Mouse (Mus musculus) limb, embryonic 15.5 days (tissue): ENCODE data around the gene Spred2. TPM values are rescaled to one million over a fixed set of nuclear protein-coding genes. Genes with fewer than 3 reads are reported as not detected.
A peak's percentile ranks its signal among the peaks of the same experiment; 100 is the strongest.

Experiments used
- ATAC-seq: fragments of 200-750 bp; cut with Nextera tagmentation; 2 replicates; pipeline ENCODE4 v1.8.0; 2017; ENCODE audit warnings: low read depth, moderate TSS enrichment; ENCODE audit not compliant: insufficient number of reproducible peaks, low FRiP score, low TSS enrichment
- H3K27ac ChIP-seq: fragments of 300-500 bp; sonication (generic); 2 replicates; pipeline ENCODE4 v1.5.1; 2015; ENCODE audit warnings: moderate library complexity, mild to moderate bottlenecking, inconsistent platforms
- H3K27me3 ChIP-seq: fragments of 300-500 bp; sonication (generic); 2 replicates; pipeline ENCODE4 v1.6.1; 2015; ENCODE audit warnings: inconsistent platforms
- H3K36me3 ChIP-seq: fragments of 300-500 bp; sonication (generic); 2 replicates; pipeline ENCODE4 v1.6.1; 2015; ENCODE audit warnings: inconsistent platforms
- H3K4me1 ChIP-seq: fragments of 300-500 bp; sonication (generic); 2 replicates; pipeline ENCODE4 v1.6.1; 2015; ENCODE audit warnings: inconsistent platforms
- H3K4me2 ChIP-seq: fragments of 300-500 bp; sonication (generic); 2 replicates; pipeline ENCODE4 v1.6.1; 2015; ENCODE audit warnings: mild to moderate bottlenecking, inconsistent platforms
- H3K4me3 ChIP-seq: fragments of 300-500 bp; sonication (generic); 2 replicates; pipeline ENCODE4 v1.5.1; 2015; ENCODE audit warnings: mild to moderate bottlenecking, inconsistent platforms
- H3K9ac ChIP-seq: fragments of 300-500 bp; sonication (generic); 2 replicates; pipeline ENCODE4 v1.6.1; 2015; ENCODE audit warnings: inconsistent platforms
- H3K9me3 ChIP-seq: fragments of 300-500 bp; sonication (generic); 2 replicates; pipeline ENCODE4 v1.6.1; 2016; ENCODE audit warnings: inconsistent platforms
- WGBS: fragments of 180-500 bp; shearing (Covaris S2); methylation state at CpG from one replicate; pipeline ENCODE4 v1.1.7; 2015; 5-methylcytosine and 5-hydroxymethylcytosine counted together
- polyA plus RNA-seq: library from polyadenylated mRNA; unstranded; fragments of >200 nt; fragmentation: Nextera tagmentation; extraction: Ambion mirVana; gene quantifications from 2 replicates; pipeline ENCODE4 v1.2.1, GENCODE M21; 2015

The Spred2 gene
- polyA plus RNA-seq, 1 experiment from 2014 or later, result 8.9 TPM

DNA sequence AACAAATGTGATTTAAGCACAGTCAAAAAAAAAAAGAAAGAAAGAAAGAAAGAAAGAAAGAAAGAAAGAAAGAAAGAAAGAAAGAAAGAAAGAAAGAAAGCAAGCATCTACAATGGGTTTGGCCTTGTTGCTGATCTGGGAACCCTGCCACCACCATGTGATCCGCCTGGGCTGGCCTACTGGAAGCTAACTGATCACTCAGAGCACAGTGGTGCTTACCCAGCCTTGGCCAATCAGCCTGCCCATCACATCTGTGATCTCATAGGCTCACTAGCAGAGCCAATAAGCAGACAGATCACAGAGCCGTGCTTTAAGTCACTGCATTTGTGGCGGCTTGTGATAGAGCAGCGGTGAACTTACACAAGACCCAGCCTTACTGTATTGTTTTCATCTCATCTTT lies 10.4 kb upstream of the Spred2 start:
- Histone ChIP-seq H3K4me2 (no peak overlapping the region), H3K4me1 (peaks cover 5% of the 10 kb centered on the region; the same call in 1 of the 2 replicates), H3K9me3 (no peaks in the 10 kb centered on the region), H3K9ac (no peak overlapping the region), H3K4me3 (no peak overlapping the region), H3K27ac (no peak overlapping the region), H3K27me3 (no peaks in the 10 kb centered on the region), H3K36me3 (no peaks in the 10 kb centered on the region)
- no peak for ATAC-seq
- WGBS, result 89% methylated on average over 4 of the region's 4 CpGs

DNA sequence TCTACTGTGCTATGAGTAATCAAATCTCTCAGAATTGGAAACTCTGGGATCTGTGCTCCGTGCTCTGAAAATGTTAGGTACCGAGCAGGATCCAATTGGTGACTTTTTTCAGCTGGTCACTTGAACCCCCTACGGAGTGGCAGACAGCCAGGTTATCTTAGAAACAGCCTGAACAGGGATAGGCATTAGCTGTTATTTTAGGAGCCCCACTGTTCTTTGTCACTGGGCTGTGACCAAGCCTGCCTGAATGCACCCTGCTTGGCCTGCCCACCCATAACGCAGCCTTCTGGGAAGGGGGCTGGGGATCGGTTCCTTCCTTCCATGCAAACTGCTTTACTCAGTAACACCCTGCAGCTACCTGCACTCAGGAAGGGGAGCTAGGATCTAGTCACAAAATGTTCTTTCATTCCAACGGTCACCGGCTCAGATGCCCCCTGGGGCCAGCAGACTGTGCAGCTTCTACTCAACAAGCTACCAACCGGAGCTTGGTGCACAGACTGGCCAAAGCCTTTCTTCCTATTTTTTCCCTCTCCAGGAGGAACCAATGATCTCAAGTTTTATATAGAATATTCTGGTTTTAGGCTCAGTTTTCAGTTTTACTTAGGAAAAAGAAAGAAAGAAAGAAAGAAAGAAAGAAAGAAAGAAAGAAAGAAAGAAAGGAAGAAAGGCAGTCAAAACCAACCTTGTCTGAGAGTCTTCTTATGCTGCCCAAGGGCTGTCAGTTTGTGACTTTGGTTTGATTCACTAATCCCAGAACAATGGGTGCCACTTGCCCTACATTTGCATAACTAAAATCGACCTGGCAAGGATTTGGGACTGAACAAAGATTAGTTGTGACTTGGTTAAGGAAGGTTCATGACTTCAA lies 6.6 kb upstream of the Spred2 start:
- 49% methylated on average over 9 of the region's 9 CpGs for WGBS
- ATAC-seq, result no peak
- no peak overlapping the region for H3K4me3 ChIP-seq

DNA sequence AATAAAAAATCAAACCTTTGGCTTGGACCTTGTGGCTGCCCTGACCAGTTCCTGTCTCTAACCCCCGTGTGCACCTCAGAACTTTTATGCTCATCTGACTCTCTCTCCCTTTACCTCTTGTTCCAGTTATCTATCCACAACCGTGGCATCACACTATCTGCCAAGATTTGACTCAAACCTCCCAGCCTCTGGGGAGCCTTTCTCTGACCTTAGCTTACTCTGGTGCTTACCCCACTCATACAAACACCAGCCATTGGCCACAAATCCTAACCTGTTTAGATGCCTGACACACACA lies 6.0 kb upstream of the Spred2 start:
- no peak overlapping the region for H3K4me3 ChIP-seq
- H3K36me3 ChIP-seq, result no peaks in the 10 kb centered on the region
- H3K27ac ChIP-seq, result no peak overlapping the region
- no peaks in the 10 kb centered on the region for H3K9me3 ChIP-seq
- 46% methylated on average over 2 of the region's 2 CpGs for WGBS
- no peak overlapping the region for H3K4me2 ChIP-seq
- no peaks in the 10 kb centered on the region for H3K27me3 ChIP-seq
- no peak for ATAC-seq
- no peak overlapping the region for H3K9ac ChIP-seq
- H3K4me1 ChIP-seq, result peaks cover 11% of the 10 kb centered on the region; the same call in 1 of the 2 replicates

More for the DNA sequence above, 6.6 kb upstream of the Spred2 start:
- H3K36me3 ChIP-seq, result no peaks in the 10 kb centered on the region
- no peak overlapping the region for H3K4me2 ChIP-seq
- no peaks in the 10 kb centered on the region for H3K9me3 ChIP-seq
- H3K9ac ChIP-seq, result no peak overlapping the region
- peaks cover 11% of the 10 kb centered on the region; the same call in 1 of the 2 replicates for H3K4me1 ChIP-seq
- H3K27me3 ChIP-seq, result no peaks in the 10 kb centered on the region
- H3K27ac ChIP-seq, result no peak overlapping the region

DNA sequence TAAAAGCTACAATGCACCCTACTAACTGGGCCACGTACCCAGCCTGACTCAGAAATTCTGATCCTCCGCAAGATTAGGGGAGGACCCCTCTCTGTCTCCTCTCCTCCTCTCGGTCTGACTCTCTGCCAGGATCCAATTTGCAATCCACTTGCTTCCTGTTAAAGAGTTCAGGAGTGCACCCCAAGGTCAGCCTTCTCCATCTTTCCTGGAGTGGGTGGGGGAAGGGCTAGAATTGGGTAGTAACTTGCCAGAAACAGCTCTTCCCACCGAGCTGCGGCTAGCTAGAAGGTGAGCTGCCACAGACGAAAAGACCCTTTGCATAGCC lies 4.8 kb upstream of the Spred2 start:
- no peaks in the 10 kb centered on the region for H3K9me3 ChIP-seq
- peak overlapping the region; percentile 93 for H3K27ac ChIP-seq
- H3K4me3 ChIP-seq, result peak overlapping the region; percentile 70
- H3K4me2 ChIP-seq, result peak overlapping the region; percentile 80
- 5% methylated on average over 6 of the region's 6 CpGs for WGBS
- H3K9ac ChIP-seq, result no peak overlapping the region
- ATAC-seq, result no peak
- H3K27me3 ChIP-seq, result no peaks in the 10 kb centered on the region
- peaks cover 11% of the 10 kb centered on the region; the same call in 1 of the 2 replicates for H3K4me1 ChIP-seq
- no peaks in the 10 kb centered on the region for H3K36me3 ChIP-seq

DNA sequence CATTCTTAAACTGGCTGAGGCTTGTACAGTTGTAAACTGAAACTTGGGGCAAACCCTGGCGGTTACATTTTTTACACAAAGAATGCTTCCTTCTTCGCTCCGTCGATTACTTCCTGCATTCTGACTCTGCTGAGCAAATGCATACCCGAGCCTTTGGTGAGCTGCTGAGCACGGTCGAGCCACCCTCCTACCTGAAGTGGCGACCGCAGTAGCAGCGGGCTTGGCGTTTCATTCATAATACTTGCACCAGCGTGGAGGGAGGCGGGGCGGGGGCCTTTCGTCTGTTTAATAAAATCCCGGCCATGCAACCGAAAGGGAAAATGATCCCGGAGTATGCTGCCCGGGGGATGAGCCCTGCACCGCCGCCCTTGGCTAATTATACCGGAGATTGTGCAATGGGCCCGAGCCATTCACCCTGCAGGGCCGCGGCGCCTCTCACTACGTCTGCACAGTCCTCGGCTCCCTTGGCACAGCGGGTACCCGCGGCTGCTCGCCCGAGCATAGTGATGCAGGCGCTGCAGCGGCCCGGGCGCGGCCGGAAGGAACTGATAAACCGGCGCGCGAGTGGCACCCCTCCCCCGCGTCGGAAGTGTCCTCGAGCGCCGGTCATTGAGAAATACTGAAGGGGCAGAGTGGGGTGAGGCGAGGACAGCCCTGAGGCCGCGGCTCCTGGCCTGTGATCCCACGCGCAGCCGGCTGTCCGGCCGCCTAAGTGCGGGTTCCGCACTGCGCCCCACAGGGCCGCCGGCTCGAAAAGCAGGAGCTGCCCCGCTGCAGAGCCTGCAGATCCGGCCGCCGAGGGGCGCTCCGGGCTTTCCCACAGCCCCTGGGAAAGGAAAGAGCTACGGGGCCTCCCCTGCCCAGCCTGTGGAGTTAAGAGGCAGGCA lies 4.1 kb upstream of the Spred2 start:
- H3K4me1 ChIP-seq, result peaks cover 11% of the 10 kb centered on the region; the same call in 1 of the 2 replicates
- peak overlapping the region; percentile 61 for H3K9ac ChIP-seq
- H3K36me3 ChIP-seq, result no peaks in the 10 kb centered on the region
- H3K27me3 ChIP-seq, result no peaks in the 10 kb centered on the region
- H3K27ac ChIP-seq, result peak overlapping the region; percentile 93
- ATAC-seq, result peak; percentile 77
- no peaks in the 10 kb centered on the region for H3K9me3 ChIP-seq
- peak overlapping the region; percentile 80 for H3K4me2 ChIP-seq
- peak overlapping the region; percentile 70 for H3K4me3 ChIP-seq
- WGBS, result under 1% methylated on average over 70 of the region's 70 CpGs

DNA sequence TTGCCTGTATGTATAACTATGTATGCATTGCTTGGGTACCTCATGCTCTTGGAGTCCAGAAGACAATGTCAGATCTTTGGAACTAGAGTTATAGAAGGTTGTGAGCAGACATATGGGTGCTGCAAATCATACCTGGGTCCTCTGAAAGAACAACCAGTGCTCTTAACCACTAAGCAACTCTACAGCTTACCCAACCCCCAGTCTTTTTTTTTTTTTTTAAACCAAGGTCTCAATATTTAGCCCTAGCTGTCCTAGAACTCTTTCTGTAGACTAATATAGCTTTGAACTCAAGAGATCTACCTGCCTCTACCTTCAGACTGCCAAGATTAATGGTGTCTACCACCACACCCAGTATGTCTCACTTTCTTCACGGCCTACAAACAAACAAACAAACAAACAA lies 2.5 kb upstream of the Spred2 start:
- Histone ChIP-seq H3K9ac (no peak overlapping the region), H3K27me3 (no peaks in the 10 kb centered on the region), H3K4me3 (no peak overlapping the region), H3K36me3 (no peaks in the 10 kb centered on the region), H3K4me2 (no peak overlapping the region), H3K27ac (no peak overlapping the region), H3K4me1 (peaks cover 16% of the 10 kb centered on the region), H3K9me3 (no peaks in the 10 kb centered on the region)
- no peak for ATAC-seq
- 86% methylated on average over 1 of the region's 1 CpGs for WGBS

DNA sequence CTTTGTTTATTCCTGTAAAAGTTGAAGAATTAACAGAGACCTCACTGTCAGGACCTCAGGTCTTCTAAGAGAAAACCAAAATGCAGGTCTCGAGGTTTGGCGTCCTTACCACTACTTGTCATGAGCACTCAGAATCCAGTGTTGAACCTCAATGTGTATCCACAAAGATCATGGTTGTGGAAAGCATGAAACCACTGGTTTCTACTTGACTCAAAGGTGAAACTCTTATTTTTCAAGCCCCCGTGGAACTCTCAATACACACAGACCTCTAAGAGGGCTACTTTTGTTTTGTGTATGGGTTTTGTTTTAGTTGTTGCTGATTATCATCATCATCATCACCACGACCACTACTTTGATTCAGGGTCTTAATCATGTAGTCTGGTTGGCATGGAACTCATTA lies 2.0 kb upstream of the Spred2 start:
- Histone ChIP-seq H3K36me3 (no peaks in the 10 kb centered on the region), H3K4me2 (no peak overlapping the region), H3K9ac (no peak overlapping the region), H3K4me3 (no peak overlapping the region), H3K4me1 (peaks cover 16% of the 10 kb centered on the region), H3K27me3 (no peaks in the 10 kb centered on the region), H3K9me3 (no peaks in the 10 kb centered on the region), H3K27ac (no peak overlapping the region)
- ATAC-seq, result no peak
- WGBS, result 85% methylated on average over 4 of the region's 4 CpGs

DNA sequence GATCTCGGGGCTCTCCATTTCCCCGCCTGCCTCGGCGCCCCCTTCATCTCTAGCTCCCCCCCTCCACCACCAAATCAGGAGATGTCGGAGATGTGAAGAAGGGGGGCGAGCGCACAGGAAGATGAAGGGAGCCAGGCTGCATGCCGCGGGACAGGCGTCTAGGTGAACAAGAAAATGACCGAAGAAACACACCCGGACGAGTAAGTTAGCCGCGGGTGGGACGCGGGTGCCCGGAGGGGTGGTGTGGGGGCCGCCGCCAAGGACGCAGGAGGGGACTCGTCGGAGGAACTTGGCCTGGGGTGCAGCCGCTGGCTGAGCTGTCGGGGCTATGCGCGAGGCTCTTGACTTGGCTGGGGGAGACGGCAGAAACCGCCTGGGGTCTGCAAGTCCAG lies 578 bp downstream of the Spred2 start:
- peak overlapping the region; percentile 96 for H3K27ac ChIP-seq
- ATAC-seq, result peak; percentile 6; the same call in 1 of the 2 replicates
- peaks cover 10% of the 10 kb centered on the region for H3K4me1 ChIP-seq
- peak overlapping the region; percentile 92 for H3K4me3 ChIP-seq
- H3K27me3 ChIP-seq, result no peaks in the 10 kb centered on the region
- H3K36me3 ChIP-seq, result no peaks in the 10 kb centered on the region
- no peaks in the 10 kb centered on the region for H3K9me3 ChIP-seq
- H3K4me2 ChIP-seq, result peak overlapping the region; percentile 68
- under 1% methylated on average over 29 of the region's 29 CpGs for WGBS
- peak overlapping the region; percentile 91 for H3K9ac ChIP-seq

DNA sequence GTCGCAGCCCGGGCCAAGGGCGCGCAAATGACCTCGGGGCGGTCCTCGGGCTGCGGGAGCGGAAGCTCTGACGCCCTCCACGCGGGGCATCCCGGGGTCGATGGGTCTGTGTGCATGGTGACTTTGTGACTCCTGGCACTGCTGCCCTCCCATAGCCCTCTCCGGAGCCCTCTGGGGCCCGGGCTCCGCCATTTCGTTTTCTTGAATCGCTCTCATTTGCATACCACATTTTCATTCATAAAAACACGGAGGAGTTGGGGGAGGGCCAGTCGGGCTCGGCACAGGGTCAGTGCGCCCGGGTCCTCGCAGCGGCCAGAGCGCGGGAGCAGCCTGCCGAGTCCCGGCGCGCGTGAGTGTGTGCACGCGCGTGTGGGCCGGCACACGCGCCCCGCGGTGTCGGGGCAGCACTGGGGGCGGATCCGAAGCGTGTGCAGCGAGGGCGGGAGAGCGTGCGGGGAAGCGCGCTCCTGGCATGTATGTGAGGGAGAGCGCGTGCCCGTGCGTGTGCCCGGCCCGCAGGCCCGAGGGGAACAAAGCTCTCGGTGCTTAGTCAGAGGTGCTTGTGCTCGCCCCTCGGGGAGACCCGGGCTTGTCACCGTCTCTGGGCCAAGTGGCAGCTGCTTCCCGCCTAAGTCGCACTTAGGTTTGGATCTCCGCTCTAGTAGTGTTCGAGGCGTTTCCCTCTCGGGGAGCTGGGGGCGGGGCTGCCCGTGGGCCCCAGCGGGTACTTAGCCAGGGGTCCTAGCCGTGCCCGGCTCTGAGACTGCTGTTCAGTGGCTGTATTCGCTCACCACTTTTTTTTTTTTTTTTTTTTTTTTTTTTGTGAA lies 1.2 kb downstream of the Spred2 start:
- Histone ChIP-seq H3K27me3 (no peaks in the 10 kb centered on the region), H3K4me1 (peaks cover 10% of the 10 kb centered on the region), H3K4me3 (peak overlapping the region; percentile 92), H3K9me3 (no peaks in the 10 kb centered on the region), H3K4me2 (peak overlapping the region; percentile 68), H3K27ac (peak overlapping the region; percentile 96), H3K9ac (peak overlapping the region; percentile 91), H3K36me3 (no peaks in the 10 kb centered on the region)
- peak; percentile 46 for ATAC-seq
- under 1% methylated on average over 75 of the region's 75 CpGs for WGBS

DNA sequence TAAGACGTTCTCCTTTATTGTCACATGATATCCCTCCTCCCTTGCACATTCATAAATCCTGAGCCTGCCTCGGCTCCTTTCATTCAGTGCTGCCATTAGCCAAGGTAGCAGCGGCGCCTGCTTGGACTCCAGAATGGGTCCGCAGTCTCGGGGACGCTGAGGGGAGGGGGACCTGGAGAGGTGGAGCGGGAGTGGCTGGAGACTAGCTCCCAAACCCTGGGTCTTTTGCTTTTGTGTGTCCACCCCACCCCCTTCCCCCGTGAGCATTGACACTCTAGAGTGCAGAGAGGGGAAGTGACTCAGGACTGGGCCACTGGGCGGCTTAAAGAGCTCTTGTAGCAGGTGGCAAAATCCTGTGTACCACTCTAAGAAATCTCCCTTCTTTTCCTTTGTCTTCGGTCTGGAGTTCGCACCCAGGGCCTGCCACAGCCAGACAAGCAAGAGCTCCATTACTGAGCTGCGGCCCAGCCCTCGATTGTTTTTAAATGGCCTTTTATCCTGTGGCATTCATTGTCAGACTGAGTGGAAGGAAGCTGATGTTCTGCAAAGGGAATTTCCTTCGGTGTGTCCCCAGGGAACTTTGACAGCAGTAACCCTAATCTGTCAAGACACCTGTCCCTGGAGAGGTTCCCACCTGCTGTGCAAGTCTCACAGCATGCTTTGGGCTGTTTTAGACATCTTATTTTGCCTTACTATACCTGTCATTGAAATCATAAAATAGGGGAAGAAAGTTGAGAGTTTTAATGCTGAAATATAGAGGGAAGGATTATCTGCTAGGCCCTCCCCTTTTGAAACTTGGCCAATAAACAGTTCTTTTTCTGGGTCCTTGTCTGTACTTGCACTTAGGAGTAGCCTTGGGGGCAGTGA lies 2.0 kb downstream of the Spred2 start:
- Histone ChIP-seq H3K27me3 (no peaks in the 10 kb centered on the region), H3K4me1 (peaks cover 10% of the 10 kb centered on the region), H3K9ac (peak overlapping the region; percentile 15), H3K27ac (peak overlapping the region; percentile 96), H3K4me2 (peak overlapping the region; percentile 68), H3K36me3 (no peaks in the 10 kb centered on the region), H3K9me3 (no peaks in the 10 kb centered on the region), H3K4me3 (peak overlapping the region; percentile 92)
- 7% methylated on average over 15 of the region's 15 CpGs for WGBS
- ATAC-seq, result no peak

DNA sequence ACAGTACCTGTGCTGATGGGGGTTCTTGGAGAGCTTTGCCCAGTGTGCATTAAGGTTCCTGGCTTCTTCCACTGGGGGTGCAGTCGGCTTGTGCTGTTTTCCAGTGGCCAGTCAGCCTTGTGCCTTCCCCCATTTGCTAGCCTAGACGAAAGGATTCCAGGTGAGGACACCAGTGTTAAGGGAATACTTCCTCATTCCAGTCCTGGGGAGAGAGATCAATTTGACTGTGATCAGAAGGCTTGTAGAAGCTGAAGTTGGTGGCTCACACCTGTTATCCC lies 2.6 kb downstream of the Spred2 start:
- Histone ChIP-seq H3K9ac (no peak overlapping the region), H3K9me3 (no peaks in the 10 kb centered on the region), H3K4me1 (peaks cover 10% of the 10 kb centered on the region), H3K4me3 (no peak overlapping the region), H3K27ac (no peak overlapping the region), H3K27me3 (no peaks in the 10 kb centered on the region), H3K4me2 (0 out of 2 replicates have a peak overlapping the region, but pooled peaks have one; percentile 68), H3K36me3 (no peaks in the 10 kb centered on the region)
- 63% methylated on average over 2 of the region's 2 CpGs for WGBS
- no peak for ATAC-seq
